Mouse (Mus musculus): ENCODE data around the gene Lcn11.

Gene Lcn11

DNA sequence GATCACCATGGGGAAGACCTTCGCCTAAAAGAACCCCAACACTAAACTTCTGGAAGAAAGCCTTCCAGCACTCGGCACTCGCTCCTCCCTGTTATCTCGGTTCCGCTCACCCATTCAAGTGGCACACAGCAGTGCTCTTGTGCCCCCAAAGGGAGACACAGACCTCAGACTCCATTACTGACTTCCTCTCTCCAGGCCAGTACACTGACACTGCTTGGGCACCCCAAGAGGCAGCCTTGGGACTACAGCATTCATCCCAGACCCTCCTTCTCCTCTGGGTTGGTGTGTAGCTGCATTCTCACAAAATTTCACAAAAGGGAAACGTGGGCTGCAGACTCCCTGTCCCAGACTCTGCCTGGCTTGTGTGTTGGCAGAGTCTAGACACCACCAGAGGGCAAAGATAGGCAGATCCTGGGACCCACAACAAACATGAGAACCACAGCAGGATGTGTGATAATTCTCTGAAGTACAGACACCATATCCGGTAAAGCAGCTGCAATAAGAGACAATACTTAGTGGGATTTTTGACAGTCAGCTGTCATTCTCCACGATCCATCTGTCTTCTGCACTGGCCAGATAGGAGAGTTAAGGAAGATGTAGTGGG, 51.6 kb downstream of the Lcn11 start:
- no peak for DNase-seq

Data from right cerebral cortex, postnatal 25 days (tissue).